Mouse (Mus musculus): Measurements from ENCODE around the gene Zfp276.
"Not testable (repeated sequence)": the region's sequence is repeated elsewhere in the genome, so short reads cannot be mapped to it uniquely, and the experiment has no call there.

Zfp276 gene

GRCm38 (mm10) chr8:123244382-123244781 is 9.6 kb upstream of the Zfp276 start:
- DNase-seq (ENCODE audit: low spot score in 2 of 2) = no peak

GRCm38 (mm10) chr8:123245543-123245942 is 8.5 kb upstream of the Zfp276 start:
- DNase-seq (ENCODE audit: low spot score in 2 of 2) = no peak

GRCm38 (mm10) chr8:123247748-123248147 is 6.2 kb upstream of the Zfp276 start:
- DNase-seq (ENCODE audit: low spot score in 2 of 2) = no peak

GRCm38 (mm10) chr8:123248596-123248995 is 5.4 kb upstream of the Zfp276 start:
- no peak for DNase-seq (ENCODE audit: low spot score in 2 of 2)

GRCm38 (mm10) chr8:123250940-123251339 is 3.1 kb upstream of the Zfp276 start:
- no peak for DNase-seq (ENCODE audit: low spot score in 2 of 2)

GRCm38 (mm10) chr8:123252925-123253324 is 1.1 kb upstream of the Zfp276 start:
- no peak for DNase-seq (ENCODE audit: low spot score in 2 of 2)

GRCm38 (mm10) chr8:123253451-123254098 is 420 bp upstream of the Zfp276 start:
- no peak for DNase-seq (ENCODE audit: low spot score in 2 of 2)

- DNase-seq (ENCODE audit: low spot score in 2 of 2) = no peak
Measured at GRCm38 (mm10) chr8:123255170-123255569, 1.2 kb downstream of the Zfp276 start.

- no peak for DNase-seq (ENCODE audit: low spot score in 2 of 2)
Measured at GRCm38 (mm10) chr8:123257114-123257513, 3.1 kb downstream of the Zfp276 start.

GRCm38 (mm10) chr8:123257593-123257992 is 3.6 kb downstream of the Zfp276 start:
- not testable (repeated sequence) for DNase-seq (ENCODE audit: low spot score in 2 of 2)

GRCm38 (mm10) chr8:123267926-123268656 is 14.1 kb downstream of the Zfp276 start:
- DNase-seq (ENCODE audit: low spot score in 2 of 2) = no peak

GRCm38 (mm10) chr8:123271147-123271546 is 17.2 kb downstream of the Zfp276 start:
- no peak for DNase-seq (ENCODE audit: low spot score in 2 of 2)

GRCm38 (mm10) chr8:123271901-123272300 is 17.9 kb downstream of the Zfp276 start:
- no peak for DNase-seq (ENCODE audit: low spot score in 2 of 2)

- no peak for DNase-seq (ENCODE audit: low spot score in 2 of 2)
Measured at GRCm38 (mm10) chr8:123274447-123274846, 20.5 kb downstream of the Zfp276 start.

GRCm38 (mm10) chr8:123275096-123275495 is 21.1 kb downstream of the Zfp276 start:
- DNase-seq (ENCODE audit: low spot score in 2 of 2) = no peak

GRCm38 (mm10) chr8:123278445-123278844 is 24.4 kb downstream of the Zfp276 start:
- no peak for DNase-seq (ENCODE audit: low spot score in 2 of 2)

- DNase-seq (ENCODE audit: low spot score in 2 of 2) = no peak
Measured at GRCm38 (mm10) chr8:123279828-123280227, 25.8 kb downstream of the Zfp276 start.

GRCm38 (mm10) chr8:123280302-123281094 is 26.5 kb downstream of the Zfp276 start:
- DNase-seq (ENCODE audit: low spot score in 2 of 2) = no peak

- DNase-seq (ENCODE audit: low spot score in 2 of 2) = not testable (repeated sequence)
Measured at GRCm38 (mm10) chr8:123282994-123283393, 29.0 kb downstream of the Zfp276 start.

GRCm38 (mm10) chr8:123283991-123284390 is 30.0 kb downstream of the Zfp276 start:
- no peak for DNase-seq (ENCODE audit: low spot score in 2 of 2)

- DNase-seq (ENCODE audit: low spot score in 2 of 2) = no peak
Measured at GRCm38 (mm10) chr8:123284493-123284892, 30.5 kb downstream of the Zfp276 start.

GRCm38 (mm10) chr8:123287362-123287761 is 33.4 kb downstream of the Zfp276 start:
- no peak for DNase-seq (ENCODE audit: low spot score in 2 of 2)

All from thymus, postnatal 10 days (tissue).